Mouse (Mus musculus) layer of hippocampus, postnatal 25 days (tissue): Measurements from ENCODE around the gene Msx2. TPM values are rescaled to one million over a fixed set of nuclear protein-coding genes. Genes with fewer than 3 reads are reported as not detected.

Experiments
- DNase-seq, 2 experiments: peaks; one replicate each; pipeline ENCODE4 v3.0.0; 2022; ENCODE audit warnings: mixed read lengths in 2 of 2, low spot score in 1 of 2; ENCODE audit errors: extremely low spot score in 1 of 2
- total RNA-seq, 2 experiments: library from RNA; stranded (reverse); gene quantifications; 2 replicates each; pipeline ENCODE4 v1.2.3; 2021

The Msx2 gene
- total RNA-seq, 2 experiments from 2014 or later: 0.59 to 0.76 TPM

- no peak for DNase-seq
Measured at GRCm38 (mm10) chr13:53419681-53420080, 53.2 kb downstream of the Msx2 start.

GRCm38 (mm10) chr13:53417701-53418100 is 55.2 kb downstream of the Msx2 start:
- DNase-seq: no peak

Other genes with a start within 250 kb of the Msx2 start
- gene Ror2, start 186.9 kb downstream of the Msx2 start, total RNA-seq: 1 to 10 TPM in 1 of 2 experiments, under 1 TPM in 1; 0.86 to 1.1 TPM
- gene Sptlc1, start 95.7 kb downstream of the Msx2 start, total RNA-seq: 10 to 100 TPM; 30.9 TPM